ENCODE assay signal across 16 mouse cellular contexts in the genomic region with DNA sequence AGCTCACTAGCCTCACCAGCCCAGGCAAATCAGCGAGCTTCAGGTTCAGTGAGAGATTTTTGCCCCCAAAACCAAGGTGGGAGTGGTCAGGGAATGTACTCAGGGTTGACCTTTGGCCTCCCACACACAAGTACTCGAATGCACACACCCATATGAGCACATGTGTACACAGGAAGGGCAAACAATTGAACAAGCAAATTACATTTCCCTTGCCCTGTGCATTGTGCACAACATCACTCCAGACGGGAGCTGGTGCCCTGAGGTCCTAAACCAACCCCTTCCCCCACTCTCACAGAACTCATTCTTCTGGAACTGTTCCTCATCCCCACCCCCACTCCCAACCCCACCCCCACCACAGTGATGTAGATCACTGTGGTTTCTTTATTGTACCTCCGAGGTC. TPM values are rescaled to one million over a fixed set of nuclear protein-coding genes. Genes with fewer than 3 reads are reported as not detected.
"Had no signal": no experiment of that assay in that cellular context is flagged by ENCODE, and none has a peak within 500 bp of the region (broad histone marks: within the 10 kb centered on the region; RNA-seq: fewer than 3 reads in every experiment).

No protein-coding gene starts in this region.

- H3K4me3 ChIP-seq: layer of hippocampus, adult 2 months; limb, embryonic 10.5 days; limb, embryonic 13.5 days; liver, embryonic 12.5 days had no signal

- H3K27me3 ChIP-seq: limb, embryonic 13.5 days; liver, embryonic 12.5 days had no signal

- H3K9ac ChIP-seq: limb, embryonic 13.5 days; liver, embryonic 12.5 days; lung, embryonic 14.5 days had no signal

- DNase-seq: kidney, adult 18-20 months; kidney, postnatal 25 days; layer of hippocampus, adult 9-11 months; liver; lung, embryonic 14.5 days; lung, postnatal 14 days; lung, postnatal 4 days; midbrain, embryonic 14.5 days; thymus, postnatal 25 days had no signal

- H3K4me2 ChIP-seq: limb, embryonic 13.5 days; liver, embryonic 12.5 days; lung, embryonic 14.5 days; midbrain, embryonic 11.5 days had no signal

- H3K9me3 ChIP-seq: limb, embryonic 10.5 days; limb, embryonic 13.5 days; liver, embryonic 12.5 days had no signal

- ATAC-seq: liver, embryonic 12.5 days had no signal

- H3K36me3 ChIP-seq: limb, embryonic 10.5 days; limb, embryonic 13.5 days; liver, embryonic 12.5 days had no signal

- H3K4me1 ChIP-seq: limb, embryonic 13.5 days had no signal

- H3K27ac ChIP-seq: kidney, postnatal 0 days; layer of hippocampus, adult 2 months; limb, embryonic 13.5 days; liver, embryonic 12.5 days had no signal

RNA-seq across cellular contexts. Expression of gene Fgd5, which starts 48.7 kb away (rescaled TPM):
- total RNA-seq: megakaryocyte-erythroid progenitor cell, adult 5-6 weeks had no signal
